Mouse (Mus musculus) cerebellum, adult 18-20 months (tissue): ENCODE data around the gene Clhc1.
A peak's percentile ranks its signal among the peaks of the same experiment; 100 is the strongest.

Experiments used
- DNase-seq, 2 experiments: peaks; one replicate each; pipeline ENCODE4 v3.0.0; 2021

The Clhc1 gene

DNA sequence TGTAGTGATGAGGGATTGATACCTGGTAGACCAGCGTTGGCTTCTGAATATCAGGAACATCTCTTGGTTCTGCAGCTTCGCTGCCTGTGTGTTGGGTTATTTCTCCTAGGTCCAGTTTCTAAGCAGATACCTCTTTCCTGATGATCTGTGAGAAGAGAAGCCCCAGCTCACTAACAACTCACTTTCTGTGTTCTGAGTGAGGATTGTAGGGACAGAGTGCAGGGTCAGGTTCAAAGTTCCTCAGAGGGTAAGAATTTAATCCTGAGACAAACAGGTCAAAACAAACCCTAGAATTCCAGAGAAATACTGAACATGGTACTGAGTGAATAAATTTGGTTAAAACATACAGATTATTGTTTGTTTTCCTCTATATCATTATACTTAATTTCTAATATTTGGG, 15.7 kb downstream of the Clhc1 start:
- no peak for DNase-seq

DNA sequence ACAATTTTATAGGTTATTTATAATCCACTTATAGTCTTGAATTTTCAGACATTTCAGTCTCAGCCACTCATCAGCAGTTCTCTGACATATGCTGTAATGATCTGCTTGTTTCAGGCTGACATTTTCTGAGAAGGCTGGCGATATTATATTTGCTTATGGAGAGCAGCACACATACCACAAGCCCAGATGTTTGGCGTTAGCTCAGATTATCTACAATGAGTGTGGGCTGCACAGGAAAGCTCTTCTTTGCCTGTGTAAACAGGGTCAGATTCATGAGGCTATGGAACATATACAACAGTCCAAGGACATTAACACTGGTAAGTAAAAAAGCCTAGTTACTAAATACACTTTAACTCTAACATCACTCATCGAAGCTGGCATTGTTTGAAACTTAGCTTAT, 23.8 kb downstream of the Clhc1 start:
- no peak for DNase-seq

DNA sequence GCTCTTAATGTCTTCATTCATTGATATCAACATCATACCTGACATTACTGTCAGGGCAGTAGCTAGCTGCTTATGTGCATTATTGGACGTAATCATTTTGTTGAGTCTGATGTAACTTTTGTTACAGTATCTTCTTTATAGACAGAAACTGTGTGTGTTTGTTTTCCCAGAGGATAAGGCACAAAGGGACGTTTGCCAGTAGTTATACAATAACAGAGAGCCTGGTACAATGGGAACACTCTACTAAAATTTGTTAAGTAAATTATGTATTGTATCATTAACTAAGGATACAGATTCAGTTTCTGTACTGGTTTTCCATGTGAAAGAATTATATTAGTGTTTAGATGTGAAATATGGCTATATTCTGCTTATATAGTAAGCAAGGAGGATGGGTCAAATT, 24.9 kb downstream of the Clhc1 start:
- no peak for DNase-seq

DNA sequence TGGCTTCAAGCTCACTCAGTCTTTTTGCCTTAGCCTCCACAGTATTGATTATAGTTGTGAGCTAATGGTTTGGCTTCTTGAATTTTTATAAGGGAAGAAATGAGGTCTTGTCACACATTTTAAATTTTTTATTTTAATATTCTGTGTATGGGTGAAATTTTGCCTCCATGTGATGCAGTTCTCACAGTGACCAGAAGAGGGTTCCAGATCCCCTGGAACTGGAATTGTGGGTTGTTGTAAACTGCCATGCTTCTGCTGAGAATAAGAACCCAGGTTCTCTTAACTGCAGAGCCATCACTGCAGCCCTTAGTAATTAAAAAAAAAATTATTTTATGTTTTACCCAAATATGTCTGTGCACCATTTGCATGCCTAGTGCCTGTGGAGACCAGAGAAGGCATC, 31.9 kb downstream of the Clhc1 start:
- DNase-seq = no peak

DNA sequence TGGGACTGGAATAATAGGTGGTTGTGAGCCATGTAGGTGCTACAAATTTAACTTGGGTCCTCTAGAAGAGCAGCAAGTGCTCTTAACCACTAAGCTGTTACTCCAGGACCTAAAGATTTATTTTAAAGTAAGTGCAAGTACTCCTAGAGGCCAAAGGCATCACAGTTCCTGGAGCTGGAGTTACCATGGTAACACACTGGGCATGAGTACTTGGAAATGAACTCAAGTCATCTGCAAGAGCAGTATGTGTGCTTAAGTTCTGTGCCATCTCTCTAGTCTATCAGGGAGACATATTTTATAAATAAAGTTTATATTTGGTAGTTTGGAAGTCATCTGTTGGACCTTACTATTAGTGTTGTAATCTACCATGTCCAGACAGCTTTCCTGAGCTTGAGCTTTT, 47.5 kb downstream of the Clhc1 start:
- no peak for DNase-seq

DNA sequence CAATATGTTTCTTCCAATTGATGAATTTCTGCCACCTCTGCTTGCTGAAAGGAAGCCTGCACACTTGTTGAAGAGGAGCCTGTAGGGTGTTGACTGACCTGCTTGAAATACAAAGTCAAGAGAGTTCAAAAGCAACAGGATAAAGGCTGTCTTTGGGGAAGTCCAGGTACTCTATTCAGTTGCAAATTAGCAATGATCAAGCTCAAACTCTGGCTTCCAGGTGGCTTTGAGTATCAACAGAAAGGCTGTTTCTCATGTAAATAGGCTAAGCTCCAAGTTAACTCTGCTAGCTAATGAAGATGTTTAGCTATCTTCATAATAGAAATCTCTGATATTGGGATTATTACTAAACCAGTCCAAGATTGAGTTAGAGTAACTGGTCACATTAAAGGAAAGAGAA, 49.4 kb downstream of the Clhc1 start:
- DNase-seq = no peak

DNA sequence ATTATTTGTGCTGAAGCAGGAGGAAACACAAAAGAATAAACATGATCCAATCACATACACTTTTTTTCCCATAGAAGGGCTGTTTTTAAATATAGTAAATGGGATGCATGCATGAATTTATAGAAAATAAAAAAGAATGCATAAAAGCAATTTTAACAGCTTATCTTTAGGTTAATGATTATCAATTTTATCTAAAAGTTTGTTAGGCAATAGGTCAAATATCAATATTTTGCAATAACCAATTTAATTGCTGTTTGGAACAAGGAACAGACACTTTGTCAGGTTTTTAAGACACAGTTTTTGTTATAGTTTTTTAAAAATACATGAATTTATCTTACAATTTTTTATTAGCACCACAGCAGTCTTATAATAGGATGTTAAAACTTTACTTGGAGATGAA, 51.2 kb downstream of the Clhc1 start:
- DNase-seq = no peak

DNA sequence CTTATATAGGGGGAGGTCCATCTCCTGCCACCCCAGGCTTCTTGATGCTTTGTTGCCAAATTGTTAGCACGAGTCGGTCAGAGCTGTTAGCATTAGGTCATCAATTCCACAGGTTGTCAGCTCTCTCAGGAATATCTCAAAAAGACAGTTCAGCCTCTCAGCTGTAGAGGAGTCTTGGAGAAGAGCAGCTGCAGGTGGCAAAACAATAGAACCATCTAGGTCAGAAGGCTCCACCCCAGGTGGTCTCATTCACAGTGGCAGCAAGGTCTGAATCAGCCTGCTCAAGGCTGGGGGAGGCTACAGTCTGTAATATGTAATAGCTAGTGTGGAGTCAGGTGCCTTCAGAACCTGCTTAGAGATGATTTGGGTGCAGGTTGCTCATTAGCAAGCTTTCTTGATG, 55.8 kb downstream of the Clhc1 start:
- DNase-seq = no peak

DNA sequence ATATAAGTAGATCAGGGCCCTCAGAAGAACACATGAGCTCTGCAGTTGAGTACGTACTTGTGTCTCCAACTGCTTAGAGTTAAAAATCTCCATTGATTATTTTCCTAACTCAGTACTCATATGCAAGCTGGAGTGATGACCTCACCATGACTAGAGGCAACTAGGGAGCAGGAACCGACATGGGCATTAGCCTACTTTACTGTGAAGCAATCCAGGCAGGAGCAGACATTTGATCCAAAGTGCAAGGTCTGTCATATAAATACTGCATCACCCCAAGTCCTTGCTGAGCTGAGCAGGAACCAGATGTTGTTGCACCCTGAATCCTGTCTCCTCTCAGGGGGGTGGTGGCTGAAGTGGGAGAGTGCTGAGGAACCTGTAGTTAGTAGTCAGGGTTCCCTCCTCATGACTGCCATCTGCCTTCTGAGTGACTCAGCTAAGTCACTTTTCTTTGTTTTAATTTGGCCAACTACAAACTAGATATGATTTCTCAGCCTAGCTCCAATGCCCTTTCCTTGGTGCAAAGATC, 59.8 kb downstream of the Clhc1 start:
- no peak for DNase-seq

DNA sequence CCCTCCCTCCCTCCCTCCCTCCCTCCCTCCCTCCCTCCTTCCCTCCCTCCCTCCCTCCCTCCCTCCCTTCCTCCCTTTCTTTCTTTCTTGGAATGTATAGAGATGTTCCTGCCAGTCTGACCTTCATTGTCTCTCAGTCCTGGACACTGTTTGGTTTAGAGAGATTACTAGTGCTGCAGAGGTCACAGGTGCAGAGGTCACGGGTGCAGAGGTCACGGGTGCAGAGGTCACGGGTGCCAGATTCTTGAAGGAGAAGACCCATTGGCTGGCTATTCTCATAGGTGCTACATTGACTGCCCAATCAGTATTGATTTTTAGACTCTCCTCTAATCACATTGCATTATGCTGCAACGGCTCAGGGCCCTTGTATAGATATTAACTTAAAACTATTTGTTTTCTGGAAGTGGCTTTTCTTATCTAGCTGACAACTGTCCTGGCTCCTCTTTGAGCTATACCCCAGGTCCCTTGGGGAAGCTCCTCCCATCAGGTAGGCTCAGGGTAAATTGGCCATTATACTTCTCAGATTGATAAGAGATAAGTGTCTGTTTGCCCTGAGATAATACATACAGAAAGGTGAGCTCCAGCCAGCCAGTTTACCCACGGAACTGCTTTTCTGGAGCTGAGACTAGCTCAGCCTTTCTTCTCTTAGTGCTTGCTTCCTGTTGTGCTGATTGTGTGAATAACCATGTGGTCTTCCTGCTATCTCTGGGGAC, 62.2 kb downstream of the Clhc1 start:
- no peak for DNase-seq

DNA sequence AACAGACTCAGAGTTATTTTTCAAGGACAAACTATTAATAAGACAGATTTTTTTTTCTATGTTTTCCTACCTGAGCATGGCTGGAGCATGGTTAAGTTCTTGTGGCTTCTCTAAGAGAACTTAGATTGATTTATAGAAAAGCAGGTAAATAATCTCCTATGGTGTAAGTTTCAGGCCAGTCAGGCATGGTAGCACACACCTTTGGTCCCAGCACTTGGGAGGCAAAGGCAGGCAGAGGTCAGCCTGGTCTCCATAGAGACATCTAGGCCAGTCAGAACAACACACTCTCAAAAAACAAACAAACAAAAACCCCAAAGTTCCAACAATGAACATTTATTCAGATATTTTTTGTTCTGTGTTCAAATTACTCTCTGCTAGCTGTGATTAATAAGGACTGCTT, 64.3 kb downstream of the Clhc1 start:
- DNase-seq = no peak

DNA sequence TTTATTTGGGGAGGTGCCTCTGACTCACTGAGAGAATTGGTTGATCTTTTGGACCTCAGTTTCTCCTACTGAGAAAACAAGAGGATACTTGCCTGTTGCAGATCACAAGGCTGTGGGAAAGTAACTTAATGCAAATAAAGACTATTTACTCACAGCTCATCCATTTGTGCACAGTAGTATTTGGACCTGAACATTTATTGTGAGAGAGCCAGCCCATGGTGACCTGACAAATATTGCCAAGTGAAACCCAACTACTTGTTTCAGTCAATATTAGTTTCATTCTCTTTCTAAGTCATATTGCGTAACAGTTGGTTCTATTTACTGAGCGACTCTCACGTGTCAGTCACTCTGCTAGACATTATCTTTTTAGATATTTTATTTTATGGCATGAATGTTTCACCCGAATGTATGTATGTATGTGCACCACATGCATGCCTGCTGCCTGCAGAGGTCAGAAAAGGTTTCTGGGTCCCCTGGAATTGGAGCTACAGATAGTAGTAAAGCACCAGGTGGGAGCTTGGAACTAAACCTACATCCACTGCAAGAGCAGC, 65.5 kb downstream of the Clhc1 start:
- DNase-seq = no peak

DNA sequence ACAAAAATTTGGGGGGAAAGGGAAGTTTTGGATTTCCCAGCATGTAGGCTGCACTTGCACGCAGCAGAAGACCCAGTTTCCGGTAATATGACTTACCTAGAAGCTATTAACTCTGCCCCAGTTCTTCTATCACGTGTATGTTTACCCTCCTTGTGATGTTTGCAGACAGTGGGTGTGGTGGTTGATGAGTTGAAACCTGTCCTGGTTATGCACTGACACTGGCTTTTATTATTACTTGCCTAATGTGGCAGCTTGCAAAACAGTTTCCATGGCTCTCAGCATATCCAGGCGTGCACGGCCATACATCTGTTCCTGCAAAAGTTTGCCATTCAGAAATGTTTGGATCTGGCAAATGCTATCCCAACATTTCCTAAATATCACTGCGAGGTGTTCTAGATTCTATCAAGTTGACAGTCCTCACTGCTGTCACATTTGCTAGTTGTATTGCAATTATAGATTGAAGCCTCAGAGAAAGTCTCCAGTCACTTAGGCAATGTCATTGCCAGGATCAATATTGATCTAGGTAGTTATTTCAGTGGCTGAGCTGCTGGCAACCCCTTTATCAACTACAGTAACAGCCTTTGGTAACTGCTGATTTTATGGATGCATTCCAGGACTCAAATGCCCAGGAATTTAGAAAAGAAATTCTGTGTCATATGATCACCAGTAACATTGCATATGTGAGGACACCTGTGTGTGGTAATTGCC, 66.6 kb downstream of the Clhc1 start:
- no peak for DNase-seq

DNA sequence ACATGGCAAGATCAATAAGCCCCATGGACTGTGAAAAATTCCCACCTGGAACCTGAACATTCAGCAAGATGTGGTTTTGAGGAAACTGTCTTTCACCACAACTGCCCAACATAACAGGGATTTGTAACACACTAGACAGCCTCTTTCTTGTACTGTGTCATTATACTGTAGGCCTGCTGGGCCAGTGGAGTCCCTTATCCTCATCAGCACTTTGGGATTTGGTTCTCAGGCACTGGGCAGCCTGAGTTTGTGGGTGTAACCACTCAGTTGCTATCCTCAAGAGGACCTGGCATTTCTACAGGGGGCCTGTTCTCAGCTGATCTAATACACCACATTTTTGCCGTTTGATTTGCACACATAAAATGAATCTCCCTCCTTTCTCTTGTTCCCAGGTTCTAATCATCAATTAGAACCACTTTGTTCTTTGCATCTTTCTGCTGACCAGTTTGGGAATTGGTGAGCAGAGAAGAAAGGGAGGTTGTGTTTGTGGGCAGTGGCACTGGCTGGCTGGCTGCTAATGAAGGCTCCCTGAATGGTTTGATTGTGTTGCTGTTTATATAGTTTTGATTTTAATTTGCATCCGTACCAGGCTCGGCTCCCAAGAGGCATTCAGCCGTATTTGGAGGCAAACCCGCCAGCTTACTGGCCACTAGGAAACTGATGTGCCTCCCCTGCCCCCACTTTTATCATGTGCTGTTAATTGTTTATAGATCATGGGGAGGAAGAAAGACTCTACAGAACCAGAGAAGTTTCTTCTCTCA, 74.5 kb downstream of the Clhc1 start:
- DNase-seq = peak in 1 of 2 experiments; percentile 1

DNA sequence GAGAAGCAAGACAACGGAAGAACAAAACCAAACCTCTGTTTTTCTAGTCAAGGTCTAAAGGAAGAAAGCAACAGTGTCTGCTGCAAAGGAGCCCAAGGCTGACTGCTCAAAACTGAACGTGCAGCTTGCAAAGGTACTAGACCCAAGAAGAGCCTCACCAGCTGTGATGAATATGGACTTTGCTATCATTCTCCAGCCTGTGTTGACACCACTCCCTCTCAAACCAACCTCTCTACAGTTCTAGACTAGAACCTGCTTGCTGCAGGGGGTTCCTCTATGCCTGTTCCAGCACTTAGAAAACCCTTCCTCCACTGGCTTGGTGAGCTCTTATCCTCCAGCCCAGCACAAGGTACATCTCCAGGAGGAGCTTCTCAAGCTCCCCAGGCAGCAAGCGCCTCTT, 75.6 kb downstream of the Clhc1 start:
- no peak for DNase-seq

DNA sequence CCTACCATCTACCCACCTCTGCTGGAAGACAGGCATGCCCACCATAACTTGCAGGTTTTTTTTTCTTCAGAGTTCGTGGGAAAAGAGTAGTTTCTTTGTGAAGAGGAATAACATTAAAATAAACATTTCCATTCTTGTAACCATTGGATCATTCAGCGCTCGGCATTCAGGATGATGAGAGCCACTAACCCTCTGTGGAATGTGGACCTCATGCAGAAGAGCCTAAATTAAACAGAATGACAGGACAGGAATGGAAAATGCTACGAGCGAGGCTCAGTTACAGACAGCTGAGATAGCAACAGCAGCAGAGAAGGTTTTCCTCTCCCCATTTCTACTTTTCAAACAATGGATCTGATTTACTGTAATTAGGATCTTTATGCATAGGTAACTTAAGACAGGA, 78.8 kb downstream of the Clhc1 start:
- DNase-seq = no peak

DNA sequence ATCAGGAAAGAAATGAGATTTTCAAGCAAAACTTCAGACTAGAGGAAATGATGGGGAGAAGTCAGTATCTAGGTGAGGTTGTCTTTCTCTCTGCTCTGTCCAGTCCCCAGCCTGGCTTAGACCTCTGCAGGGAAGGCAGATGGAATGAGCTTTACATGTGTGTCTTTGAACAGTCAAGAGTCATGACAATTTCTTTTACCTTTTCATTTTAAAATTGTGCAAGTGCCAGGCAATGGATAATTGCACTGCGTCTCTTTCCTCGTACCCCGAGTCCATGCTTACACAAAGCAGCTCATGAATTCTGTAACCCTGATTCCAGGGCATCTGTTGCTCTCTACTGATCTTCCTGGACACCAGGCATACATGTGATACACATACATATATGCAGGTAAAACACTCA, 80.0 kb downstream of the Clhc1 start:
- no peak for DNase-seq
